Mouse (Mus musculus) liver, adult 2 months (tissue): ENCODE results near the gene Golph3.

ENCODE experiments used
- CTCF ChIP-seq: fragments of 200-500 bp; IDR thresholded peaks from 2 replicates; pipeline ENCODE4 v1.5.1; 2011; ENCODE audit warnings: low read depth, low read length, control low read depth
- POLR2A ChIP-seq: fragments of 200-500 bp; IDR thresholded peaks from 2 replicates; pipeline ENCODE4 v1.6.1; 2011; ENCODE audit warnings: low read length, control low read depth; ENCODE audit not compliant: insufficient read depth; ENCODE audit errors: extremely low read depth

DNA sequence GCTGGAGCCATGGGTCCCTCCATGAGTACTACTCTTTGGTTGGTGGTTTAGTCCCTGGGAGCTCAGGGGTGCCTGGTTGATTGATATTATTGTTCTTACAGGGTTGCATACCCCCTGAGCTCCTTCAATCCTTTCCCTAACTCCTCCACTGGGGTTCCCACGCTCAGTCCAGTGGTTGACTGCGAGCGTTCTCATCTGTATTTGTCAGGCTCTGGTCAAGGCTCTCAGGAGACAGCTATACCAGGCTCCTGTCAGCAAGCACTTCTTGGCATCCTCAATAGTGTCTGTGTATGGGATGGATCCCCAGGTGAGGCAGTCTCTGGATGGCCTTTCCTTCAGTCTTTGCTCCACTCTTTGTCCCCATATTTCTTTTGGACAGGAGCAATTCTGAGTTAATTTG, 25.7 kb downstream of the Golph3 start:
- TF ChIP-seq CTCF (no peak), POLR2A (no peak)
